Mouse (Mus musculus): ENCODE measurements around the gene Usp38. TPM values are rescaled to one million over a fixed set of nuclear protein-coding genes. Genes with fewer than 3 reads are reported as not detected.

The Usp38 gene
- total and polyA plus RNA-seq, 3 experiments, result 19.3 to 30.6 (median 20.4) TPM

DNA sequence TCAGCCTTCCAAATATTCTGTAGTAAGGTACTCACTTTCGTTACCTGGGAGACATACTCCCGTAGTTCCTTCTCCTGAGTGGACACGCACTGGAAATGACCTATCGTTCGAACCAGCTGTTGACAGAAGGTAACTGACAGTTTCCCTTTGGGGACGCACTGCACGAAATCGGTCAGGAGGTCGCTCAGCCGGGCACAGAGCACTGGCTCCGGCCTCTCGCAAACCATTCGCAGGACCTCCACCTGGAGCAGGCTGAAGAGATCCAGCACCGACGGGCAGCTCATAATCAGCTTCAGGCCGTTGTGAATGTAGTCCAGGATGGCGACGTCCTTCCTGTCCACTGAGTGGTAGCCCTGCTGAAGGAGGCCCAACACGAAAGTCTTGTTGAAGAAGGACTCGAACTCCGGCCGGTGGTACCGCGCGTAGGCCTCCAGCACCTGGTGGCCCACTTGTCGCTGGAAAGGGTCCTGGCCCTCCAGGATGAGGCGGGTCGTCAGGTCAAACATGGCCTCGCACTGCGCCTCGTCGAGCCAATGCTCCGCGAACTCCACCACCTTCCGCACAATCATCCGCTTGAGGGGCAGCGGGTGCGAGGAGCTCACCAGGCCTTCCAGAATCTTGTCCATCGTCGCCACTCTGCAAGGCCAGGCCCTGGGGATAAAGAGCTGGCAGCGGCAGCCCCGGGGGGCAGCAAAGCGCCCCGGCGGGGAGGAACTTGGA lies 757 bp downstream of the Usp38 start:
- Histone ChIP-seq H3K4me2 (ENCODE audit: insufficient read depth, low read depth, poor library complexity, severe bottlenecking) (peak overlapping the region; percentile 68), H3K9me3 (replicated peaks; ENCODE audit: low read length) (no peaks in the 10 kb centered on the region), H3K4me3 (replicated peaks in 1 of 3; ENCODE audit: low read depth in 2 of 3, low read length in 2 of 3, poor library complexity in 1 of 3) (peak overlapping the region; percentile 89 to 96 (median 91)), H3K9ac (ENCODE audit: insufficient read depth, low read depth) (peak overlapping the region; percentile 86), H3K79me2 (replicated peaks; ENCODE audit: control insufficient read depth, extremely low read depth, insufficient read depth, poor library complexity, severe bottlenecking) (peaks cover 50% of the 10 kb centered on the region), H3K36me3 (replicated peaks in 1 of 2; ENCODE audit: control insufficient read depth in 1 of 2, insufficient read depth in 1 of 2, low read length in 1 of 2) (peaks cover 0 to 21% of the 10 kb centered on the region in 2 experiments), H3K27me3 (replicated peaks) (no peaks in the 10 kb centered on the region), H3K4me1 (ENCODE audit: control insufficient read depth in 1 of 2, insufficient read depth in 2 of 2) (peaks cover 2 to 24% of the 10 kb centered on the region in 2 experiments; a peak in 2 of 4 replicates), H3K27ac (ENCODE audit: insufficient read depth, low read depth) (peak overlapping the region; percentile 31)
- dilution Hi-C loops (cut with MboI; ENCODE audit: extremely low pct_ligation_motif_present, extremely low pct_unique_long_range_greater_than_20kb, low sequenced_read_pairs) (no loop called here), in situ Hi-C loops (cut with MboI; ENCODE audit: low pct_ligation_motif_present, low pct_unique_long_range_greater_than_20kb, low sequenced_read_pairs) (no loop called here)
- no peak for DNase-seq (ENCODE audit: extremely low read depth)
- TF ChIP-seq MXI1 (IDR thresholded peaks at IDR 0.05; ENCODE audit: low read depth, low read length) (peak; percentile 12), ZNF384 (IDR thresholded peaks at IDR 0.05; ENCODE audit: low read depth, low read length) (no peak), UBTF (IDR thresholded peaks at IDR 0.05; ENCODE audit: low read depth, low read length) (0 out of 2 replicates have a peak, but pooled peaks have one; percentile 2)

DNA sequence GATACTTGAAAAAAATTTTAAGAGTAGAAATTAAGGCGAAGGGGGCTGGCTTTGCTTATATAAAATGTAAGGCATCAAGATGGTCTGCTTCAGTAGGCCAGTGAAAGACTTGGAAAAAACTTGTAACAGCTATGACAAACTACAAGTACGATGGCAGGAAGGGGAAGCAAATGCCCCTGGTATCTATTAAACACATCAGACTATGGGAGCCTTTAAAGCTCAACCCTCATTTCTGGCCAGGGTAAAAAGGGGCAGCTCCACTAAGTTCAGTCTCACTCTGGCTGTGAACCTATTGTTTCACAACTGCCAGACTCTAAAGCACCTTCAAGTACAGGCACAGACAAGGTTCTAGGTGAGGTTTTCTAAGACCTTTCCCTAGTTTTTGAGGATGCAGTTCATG lies 2.0 kb downstream of the Usp38 start:
- peak overlapping the region; percentile 68 for H3K4me2 ChIP-seq (ENCODE audit: insufficient read depth, low read depth, poor library complexity, severe bottlenecking)
- dilution Hi-C loops (cut with MboI; ENCODE audit: extremely low pct_ligation_motif_present, extremely low pct_unique_long_range_greater_than_20kb, low sequenced_read_pairs) (no loop called here), in situ Hi-C loops (cut with MboI; ENCODE audit: low pct_ligation_motif_present, low pct_unique_long_range_greater_than_20kb, low sequenced_read_pairs) (no loop called here)
- H3K9me3 ChIP-seq (replicated peaks; ENCODE audit: low read length), result no peaks in the 10 kb centered on the region
- no peak for TF ChIP-seq HCFC1 (IDR thresholded peaks at IDR 0.05; ENCODE audit: low read depth, low read length)
- TF ChIP-seq MEF2A (IDR thresholded peaks at IDR 0.05; ENCODE audit: borderline replicate concordance, low read depth, low read length), result no peak
- no peak for TF ChIP-seq UBTF (IDR thresholded peaks at IDR 0.05; ENCODE audit: low read depth, low read length)
- no peak for TF ChIP-seq BHLHE40 (IDR thresholded peaks at IDR 0.05; ENCODE audit: low read depth, low read length)
- TF ChIP-seq JUN (IDR thresholded peaks at IDR 0.05; ENCODE audit: insufficient read depth, low read depth, low read length), result no peak
- TF ChIP-seq ZNF384 (IDR thresholded peaks at IDR 0.05; ENCODE audit: low read depth, low read length), result no peak
- no peak overlapping the region for H3K27ac ChIP-seq (ENCODE audit: insufficient read depth, low read depth)
- peaks cover 57% of the 10 kb centered on the region for H3K79me2 ChIP-seq (replicated peaks; ENCODE audit: control insufficient read depth, extremely low read depth, insufficient read depth, poor library complexity, severe bottlenecking)
- H3K9ac ChIP-seq (ENCODE audit: insufficient read depth, low read depth), result peak overlapping the region; percentile 86
- H3K4me1 ChIP-seq (ENCODE audit: control insufficient read depth in 1 of 2, insufficient read depth in 2 of 2), result peaks cover 2 to 24% of the 10 kb centered on the region in 2 experiments; a peak in 2 of 4 replicates
- DNase-seq (ENCODE audit: extremely low read depth), result no peak
- no peaks in the 10 kb centered on the region for H3K27me3 ChIP-seq (replicated peaks)
- H3K36me3 ChIP-seq (replicated peaks in 1 of 2; ENCODE audit: control insufficient read depth in 1 of 2, insufficient read depth in 1 of 2, low read length in 1 of 2), result peaks cover 4 to 28% of the 10 kb centered on the region in 2 experiments
- peak overlapping the region; percentile 89 to 96 (median 91) for H3K4me3 ChIP-seq (replicated peaks in 1 of 3; ENCODE audit: low read depth in 2 of 3, low read length in 2 of 3, poor library complexity in 1 of 3)

DNA sequence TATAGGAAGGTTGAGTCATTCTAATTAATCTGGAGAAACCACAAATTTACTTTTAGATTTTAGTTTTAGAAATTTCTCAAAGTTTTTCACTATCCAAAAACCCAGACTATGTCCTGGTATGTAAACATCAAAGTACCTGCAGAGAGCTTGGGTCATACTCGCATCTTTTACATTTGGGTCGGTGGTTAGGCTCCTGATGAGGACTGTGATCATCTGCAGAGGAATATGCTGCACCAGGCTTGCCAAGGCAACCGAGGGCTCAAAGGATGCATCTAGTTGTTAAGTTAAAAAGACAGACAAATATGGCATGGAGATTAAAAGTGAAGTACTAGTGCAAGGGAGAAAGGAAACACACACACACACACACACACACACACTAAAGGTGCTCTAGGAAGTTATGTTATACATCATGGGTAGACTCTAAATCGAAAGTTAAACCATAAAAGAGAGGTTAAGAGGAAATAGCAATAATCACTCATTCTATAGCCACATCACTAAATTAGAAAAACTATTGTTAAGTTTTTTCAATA lies 2.6 kb downstream of the Usp38 start:
- TF ChIP-seq MYC (IDR thresholded peaks at IDR 0.05; ENCODE audit: low read depth, low read length), result no peak
- peaks cover 58% of the 10 kb centered on the region for H3K79me2 ChIP-seq (replicated peaks; ENCODE audit: control insufficient read depth, extremely low read depth, insufficient read depth, poor library complexity, severe bottlenecking)
- H3K36me3 ChIP-seq (replicated peaks in 1 of 2; ENCODE audit: control insufficient read depth in 1 of 2, insufficient read depth in 1 of 2, low read length in 1 of 2), result peaks cover 6 to 34% of the 10 kb centered on the region in 2 experiments
- dilution Hi-C loops (cut with MboI; ENCODE audit: extremely low pct_ligation_motif_present, extremely low pct_unique_long_range_greater_than_20kb, low sequenced_read_pairs) (no loop called here), in situ Hi-C loops (cut with MboI; ENCODE audit: low pct_ligation_motif_present, low pct_unique_long_range_greater_than_20kb, low sequenced_read_pairs) (no loop called here)
- H3K4me2 ChIP-seq (ENCODE audit: insufficient read depth, low read depth, poor library complexity, severe bottlenecking), result peak overlapping the region; percentile 92
- H3K4me1 ChIP-seq (ENCODE audit: control insufficient read depth in 1 of 2, insufficient read depth in 2 of 2), result peaks cover 2 to 24% of the 10 kb centered on the region in 2 experiments; a peak in 2 of 4 replicates
- H3K9me3 ChIP-seq (replicated peaks; ENCODE audit: low read length), result no peaks in the 10 kb centered on the region
- no peak for DNase-seq (ENCODE audit: extremely low read depth)
- no peaks in the 10 kb centered on the region for H3K27me3 ChIP-seq (replicated peaks)
- peak overlapping the region; percentile 62 to 96 (median 89) for H3K4me3 ChIP-seq (replicated peaks in 1 of 3; ENCODE audit: low read depth in 2 of 3, low read length in 2 of 3, poor library complexity in 1 of 3)
- no peak overlapping the region for H3K27ac ChIP-seq (ENCODE audit: insufficient read depth, low read depth)
- H3K9ac ChIP-seq (ENCODE audit: insufficient read depth, low read depth), result no peak overlapping the region; the same call in 1 of the 2 replicates
